Mouse (Mus musculus): ENCODE measurements around the gene Ppp6r1.

Gene Ppp6r1

GRCm38 (mm10) chr7:4657521-4658127, 1.2 kb downstream of the Ppp6r1 start:
- peak; percentile 7; the same call in 1 of the 2 replicates for ATAC-seq (ENCODE audit: low TSS enrichment)

- no peak for ATAC-seq (ENCODE audit: low TSS enrichment)
Measured at GRCm38 (mm10) chr7:4656818-4657217, 2.0 kb downstream of the Ppp6r1 start.

GRCm38 (mm10) chr7:4655916-4656315, 2.9 kb downstream of the Ppp6r1 start:
- no peak for ATAC-seq (ENCODE audit: low TSS enrichment)

GRCm38 (mm10) chr7:4655393-4655792, 3.4 kb downstream of the Ppp6r1 start:
- ATAC-seq (ENCODE audit: low TSS enrichment): no peak

- no peak for ATAC-seq (ENCODE audit: low TSS enrichment)
Measured at GRCm38 (mm10) chr7:4654221-4654620, 4.6 kb downstream of the Ppp6r1 start.

GRCm38 (mm10) chr7:4653780-4654179, 5.0 kb downstream of the Ppp6r1 start:
- 0 out of 2 replicates have a peak, but pooled peaks have one; percentile 26 for ATAC-seq (ENCODE audit: low TSS enrichment)

- no peak for ATAC-seq (ENCODE audit: low TSS enrichment)
Measured at GRCm38 (mm10) chr7:4653351-4653750, 5.5 kb downstream of the Ppp6r1 start.

- ATAC-seq (ENCODE audit: low TSS enrichment): no peak
Measured at GRCm38 (mm10) chr7:4652726-4653125, 6.1 kb downstream of the Ppp6r1 start.

- ATAC-seq (ENCODE audit: low TSS enrichment): no peak
Measured at GRCm38 (mm10) chr7:4651581-4651980, 7.2 kb downstream of the Ppp6r1 start.

- ATAC-seq (ENCODE audit: low TSS enrichment): no peak
Measured at GRCm38 (mm10) chr7:4647992-4648391, 10.8 kb downstream of the Ppp6r1 start.

- ATAC-seq (ENCODE audit: low TSS enrichment): no peak
Measured at GRCm38 (mm10) chr7:4647291-4647690, 11.5 kb downstream of the Ppp6r1 start.

GRCm38 (mm10) chr7:4646806-4647205, 12.0 kb downstream of the Ppp6r1 start:
- ATAC-seq (ENCODE audit: low TSS enrichment): no peak

- no peak for ATAC-seq (ENCODE audit: low TSS enrichment)
Measured at GRCm38 (mm10) chr7:4643225-4643624, 15.6 kb downstream of the Ppp6r1 start.

- no peak for ATAC-seq (ENCODE audit: low TSS enrichment)
Measured at GRCm38 (mm10) chr7:4641956-4642355, 16.9 kb downstream of the Ppp6r1 start.

GRCm38 (mm10) chr7:4641155-4641554, 17.7 kb downstream of the Ppp6r1 start:
- peak; percentile 70 for ATAC-seq (ENCODE audit: low TSS enrichment)

GRCm38 (mm10) chr7:4636179-4636578, 22.6 kb downstream of the Ppp6r1 start:
- no peak for ATAC-seq (ENCODE audit: low TSS enrichment)

GRCm38 (mm10) chr7:4631031-4631430, 27.8 kb downstream of the Ppp6r1 start, which contains the start of gene Tmem86b:
Gene Tmem86b (minus strand): TSS chr7:4631422.
- ATAC-seq (ENCODE audit: low TSS enrichment): no peak

- ATAC-seq (ENCODE audit: low TSS enrichment): no peak
Measured at GRCm38 (mm10) chr7:4630198-4630597, 28.6 kb downstream of the Ppp6r1 start.

GRCm38 (mm10) chr7:4629586-4629985, 29.2 kb downstream of the Ppp6r1 start:
- no peak for ATAC-seq (ENCODE audit: low TSS enrichment)

- no peak for ATAC-seq (ENCODE audit: low TSS enrichment)
Measured at GRCm38 (mm10) chr7:4625928-4626327, 32.9 kb downstream of the Ppp6r1 start.

GRCm38 (mm10) chr7:4624343-4624742, 34.5 kb downstream of the Ppp6r1 start:
- no peak for ATAC-seq (ENCODE audit: low TSS enrichment)

- ATAC-seq (ENCODE audit: low TSS enrichment): no peak
Measured at GRCm38 (mm10) chr7:4623544-4624189, 35.2 kb downstream of the Ppp6r1 start.

GRCm38 (mm10) chr7:4619979-4620378, 38.8 kb downstream of the Ppp6r1 start:
- no peak for ATAC-seq (ENCODE audit: low TSS enrichment)
